Mouse (Mus musculus): ENCODE data around the gene Thpo. TPM values are rescaled to one million over a fixed set of nuclear protein-coding genes. Genes with fewer than 3 reads are reported as not detected.

Gene Thpo
- polyA plus RNA-seq, 2 experiments from 2014 or later: not detected

GRCm38 (mm10) chr16:20702522-20702893, 31.8 kb downstream of the Thpo start:
- ATAC-seq: peak; percentile 54

- no peak for ATAC-seq
Measured at GRCm38 (mm10) chr16:20701729-20702521, 32.4 kb downstream of the Thpo start.

- ATAC-seq: no peak
Measured at GRCm38 (mm10) chr16:20701316-20701715, 33.0 kb downstream of the Thpo start.

GRCm38 (mm10) chr16:20700036-20700435, 34.3 kb downstream of the Thpo start:
- no peak for ATAC-seq

GRCm38 (mm10) chr16:20699266-20699665, 35.0 kb downstream of the Thpo start:
- ATAC-seq: no peak

- peak; percentile 40 for ATAC-seq
Measured at GRCm38 (mm10) chr16:20695622-20696323, 38.5 kb downstream of the Thpo start.

GRCm38 (mm10) chr16:20694781-20695180, 39.5 kb downstream of the Thpo start:
- ATAC-seq: no peak

GRCm38 (mm10) chr16:20693111-20693701, 41.1 kb downstream of the Thpo start, which contains the start of gene Fam131a:
TSS of gene Fam131a (plus strand) at chr16:20693241.
- peak; percentile 76 for ATAC-seq

- ATAC-seq: no peak
Measured at GRCm38 (mm10) chr16:20692241-20692965, 41.9 kb downstream of the Thpo start.

- no peak for ATAC-seq
Measured at GRCm38 (mm10) chr16:20691617-20692016, 42.7 kb downstream of the Thpo start.

GRCm38 (mm10) chr16:20690774-20691173, 43.5 kb downstream of the Thpo start:
- ATAC-seq: no peak

- ATAC-seq: no peak
Measured at GRCm38 (mm10) chr16:20677974-20678675, 56.2 kb downstream of the Thpo start.

GRCm38 (mm10) chr16:20677380-20677779, 56.9 kb downstream of the Thpo start:
- no peak for ATAC-seq

- ATAC-seq: no peak
Measured at GRCm38 (mm10) chr16:20676702-20677101, 57.6 kb downstream of the Thpo start.

GRCm38 (mm10) chr16:20675213-20675612, 59.1 kb downstream of the Thpo start:
- no peak for ATAC-seq

Other genes with a start within 250 kb of the Thpo start
- 10 to 100 TPM; 12.0 to 16.3 TPM for gene Eif2b5, start 235.7 kb downstream of the Thpo start, polyA plus RNA-seq (2017; shearing (Covaris generic))
- gene Dvl3, start 217.5 kb downstream of the Thpo start, polyA plus RNA-seq (2017; shearing (Covaris generic)): 10 to 100 TPM; 14.7 to 17.8 TPM
- gene Ap2m1, start 199.0 kb downstream of the Thpo start, polyA plus RNA-seq (2017; shearing (Covaris generic)): 100 to 1,000 TPM; 452 to 618 TPM
- 10 to 100 TPM; 74.2 to 95.0 TPM for gene Abcf3, start 185.9 kb downstream of the Thpo start, polyA plus RNA-seq (2017; shearing (Covaris generic))
- gene Vwa5b2, start 145.0 kb downstream of the Thpo start, polyA plus RNA-seq (2017; shearing (Covaris generic)): under 1 TPM in 1 of 2 experiments, not detected in 1; 0.16 TPM
- gene Eef1akmt4, start 122.9 kb downstream of the Thpo start, polyA plus RNA-seq (2017; shearing (Covaris generic)): 10 to 100 TPM; 18.8 to 21.6 TPM
- not detected for gene Gm49333, start 122.9 kb downstream of the Thpo start, polyA plus RNA-seq (2017; shearing (Covaris generic))
- gene Alg3, start 122.8 kb downstream of the Thpo start, polyA plus RNA-seq (2017; shearing (Covaris generic)): 10 to 100 TPM; 31.9 to 41.6 TPM
- gene Camk2n2, start 113.2 kb downstream of the Thpo start, polyA plus RNA-seq (2017; shearing (Covaris generic)): not detected
- not detected for gene Ece2, start 104.7 kb downstream of the Thpo start, polyA plus RNA-seq (2017; shearing (Covaris generic))
- 100 to 1,000 TPM; 179 to 222 TPM for gene Psmd2, start 82.9 kb downstream of the Thpo start, polyA plus RNA-seq (2017; shearing (Covaris generic))
- 10 to 100 TPM; 56.0 to 66.6 TPM for gene Eif4g1, start 66.2 kb downstream of the Thpo start, polyA plus RNA-seq (2017; shearing (Covaris generic))
- gene Fam131a, start 41.3 kb downstream of the Thpo start, polyA plus RNA-seq (2017; shearing (Covaris generic)): under 1 TPM; 0.34 to 0.59 TPM
- gene Polr2h, start 16.8 kb downstream of the Thpo start, polyA plus RNA-seq (2017; shearing (Covaris generic)): 10 to 100 TPM; 59.3 to 62.4 TPM
- gene Clcn2, start 16.8 kb downstream of the Thpo start, polyA plus RNA-seq (2017; shearing (Covaris generic)): 1 to 10 TPM; 1.4 to 1.7 TPM
- not detected for gene Chrd, start 1.4 kb downstream of the Thpo start, polyA plus RNA-seq (2017; shearing (Covaris generic))

Measured in CD4-positive, CD25-positive, alpha-beta regulatory T cell, adult 4 months (primary cell).